Mouse (Mus musculus) CH12F3 (cell line): Measurements from ENCODE around the gene Smarcd2.

Source experiments
- in situ Hi-C: fragments of 300-500 bp; cut with MboI; formaldehyde crosslinking; loops from 2 replicates; pipeline ENCODE4 v1.14.3; 2020; ENCODE audit warnings: low sequenced_read_pairs

Gene Smarcd2

GRCm38 (mm10) chr11:106282452-106282851 lies 9.7 kb upstream of the Smarcd2 start:
- in situ Hi-C loops = no loop called here

- in situ Hi-C loops = no loop called here
Observed at GRCm38 (mm10) chr11:106276454-106276853, 3.7 kb upstream of the Smarcd2 start, which contains the start of gene Tcam1. TSS of gene Tcam1 (plus strand) at chr11:106276672.

- in situ Hi-C loops = no loop called here
Observed at GRCm38 (mm10) chr11:106274971-106275411, 2.2 kb upstream of the Smarcd2 start.

GRCm38 (mm10) chr11:106274374-106274773 lies 1.6 kb upstream of the Smarcd2 start:
- in situ Hi-C loops = no loop called here

- in situ Hi-C loops = no loop called here
Observed at GRCm38 (mm10) chr11:106273811-106274210, 1.0 kb upstream of the Smarcd2 start.

GRCm38 (mm10) chr11:106273311-106273684 lies 526 bp upstream of the Smarcd2 start:
- in situ Hi-C loops = no loop called here

GRCm38 (mm10) chr11:106271794-106272643 lies 753 bp downstream of the Smarcd2 start:
- in situ Hi-C loops = no loop called here

- in situ Hi-C loops = no loop called here
Observed at GRCm38 (mm10) chr11:106271131-106271793, 1.5 kb downstream of the Smarcd2 start.

- in situ Hi-C loops = no loop called here
Observed at GRCm38 (mm10) chr11:106269060-106269431, 3.7 kb downstream of the Smarcd2 start.

- in situ Hi-C loops = no loop called here
Observed at GRCm38 (mm10) chr11:106268326-106269059, 4.3 kb downstream of the Smarcd2 start.

- in situ Hi-C loops = no loop called here
Observed at GRCm38 (mm10) chr11:106267871-106268270, 4.9 kb downstream of the Smarcd2 start.

GRCm38 (mm10) chr11:106267311-106267852 lies 5.4 kb downstream of the Smarcd2 start:
- in situ Hi-C loops = no loop called here

- in situ Hi-C loops = no loop called here
Observed at GRCm38 (mm10) chr11:106266431-106266830, 6.3 kb downstream of the Smarcd2 start.

GRCm38 (mm10) chr11:106265570-106265969 lies 7.2 kb downstream of the Smarcd2 start:
- in situ Hi-C loops = no loop called here

- in situ Hi-C loops = no loop called here
Observed at GRCm38 (mm10) chr11:106264988-106265387, 7.8 kb downstream of the Smarcd2 start.

- in situ Hi-C loops = no loop called here
Observed at GRCm38 (mm10) chr11:106263963-106264362, 8.8 kb downstream of the Smarcd2 start.

GRCm38 (mm10) chr11:106260826-106261450 lies 11.8 kb downstream of the Smarcd2 start:
- in situ Hi-C loops = no loop called here

- in situ Hi-C loops = no loop called here
Observed at GRCm38 (mm10) chr11:106256775-106257174, 16.0 kb downstream of the Smarcd2 start.

- in situ Hi-C loops = no loop called here
Observed at GRCm38 (mm10) chr11:106255685-106256451, 16.9 kb downstream of the Smarcd2 start, which contains the start of the genes Ftsj3 and Psmc5. TSS of gene Ftsj3 (minus strand) at chr11:106256079. TSS of gene Psmc5 (plus strand) at chr11:106256154.

- in situ Hi-C loops = no loop called here
Observed at GRCm38 (mm10) chr11:106255174-106255573, 17.6 kb downstream of the Smarcd2 start.
